Mouse (Mus musculus) C2C12 (cell line): ENCODE results near the gene Mtr.

Source experiments
- CEBPB ChIP-seq: IDR thresholded peaks from one replicate; pipeline ENCODE4 v1.6.1; 2011; ENCODE audit warnings: low read depth, mild to moderate bottlenecking, control low read depth, moderate library complexity
- CTCF ChIP-seq: IDR thresholded peaks from one replicate; pipeline ENCODE4 v1.5.1; 2011; ENCODE audit not compliant: control insufficient read depth, insufficient read depth, insufficient read length
- MYOD1 ChIP-seq: IDR thresholded peaks from one replicate; pipeline ENCODE4 v1.6.1; 2011; ENCODE audit warnings: low read depth; ENCODE audit not compliant: control insufficient read depth, insufficient read length

DNA sequence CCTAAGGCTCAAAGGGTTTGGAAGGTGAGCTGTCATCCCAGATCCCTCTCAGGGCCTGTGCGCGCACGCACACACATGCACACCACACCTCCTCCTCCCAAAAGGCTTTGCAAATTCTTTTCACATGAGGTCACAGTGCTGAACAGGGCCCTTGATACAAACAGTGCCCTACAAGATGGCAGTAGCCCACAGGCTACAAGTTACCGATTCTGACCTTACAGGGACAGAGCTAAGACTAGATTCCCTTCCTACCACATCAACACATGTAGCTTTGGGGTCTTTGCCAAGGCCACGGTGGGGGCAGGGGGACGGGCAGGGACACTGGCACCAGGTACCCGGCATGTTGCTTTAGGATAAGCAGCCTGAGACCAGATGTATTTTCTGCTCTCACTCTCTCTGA is 35.9 kb upstream of the Mtr start:
- TF ChIP-seq MYOD1 (no peak), CTCF (no peak), CEBPB (no peak)
